Mouse (Mus musculus) kidney, adult 2 months (tissue): Measurements from ENCODE around the gene Nfia.

Source experiments
- CTCF ChIP-seq: fragments of 200-500 bp; conservative IDR thresholded peaks from 2 replicates; pipeline ENCODE4 v1.5.1; 2011; ENCODE audit warnings: low read depth, mild to moderate bottlenecking, control low read depth, low read length, moderate library complexity, mixed read lengths; ENCODE audit not compliant: insufficient read depth, insufficient read length
- POLR2A ChIP-seq: fragments of 200-500 bp; IDR thresholded peaks from one replicate; pipeline ENCODE4 v1.6.1; 2011; ENCODE audit warnings: low read depth, low read length, control low read depth

- TF ChIP-seq CTCF = no peak
- no peak for TF ChIP-seq POLR2A
Observed at GRCm38 (mm10) chr4:97886220-97886619, 113.7 kb downstream of the Nfia start.
